Mouse (Mus musculus) frontal cortex, adult (tissue): ENCODE measurements around the gene Shoc2.
"Not testable (repeated sequence)": the region's sequence is repeated elsewhere in the genome, so short reads cannot be mapped to it uniquely, and the experiment has no call there.

Source experiments
- ATAC-seq: cut with Nextera tagmentation; 2 replicates; pipeline ENCODE4 v1.9.2; 2017; ENCODE audit warnings: mild to moderate bottlenecking, moderate library complexity, mixed read lengths; ENCODE audit not compliant: low TSS enrichment

Shoc2 gene

DNA sequence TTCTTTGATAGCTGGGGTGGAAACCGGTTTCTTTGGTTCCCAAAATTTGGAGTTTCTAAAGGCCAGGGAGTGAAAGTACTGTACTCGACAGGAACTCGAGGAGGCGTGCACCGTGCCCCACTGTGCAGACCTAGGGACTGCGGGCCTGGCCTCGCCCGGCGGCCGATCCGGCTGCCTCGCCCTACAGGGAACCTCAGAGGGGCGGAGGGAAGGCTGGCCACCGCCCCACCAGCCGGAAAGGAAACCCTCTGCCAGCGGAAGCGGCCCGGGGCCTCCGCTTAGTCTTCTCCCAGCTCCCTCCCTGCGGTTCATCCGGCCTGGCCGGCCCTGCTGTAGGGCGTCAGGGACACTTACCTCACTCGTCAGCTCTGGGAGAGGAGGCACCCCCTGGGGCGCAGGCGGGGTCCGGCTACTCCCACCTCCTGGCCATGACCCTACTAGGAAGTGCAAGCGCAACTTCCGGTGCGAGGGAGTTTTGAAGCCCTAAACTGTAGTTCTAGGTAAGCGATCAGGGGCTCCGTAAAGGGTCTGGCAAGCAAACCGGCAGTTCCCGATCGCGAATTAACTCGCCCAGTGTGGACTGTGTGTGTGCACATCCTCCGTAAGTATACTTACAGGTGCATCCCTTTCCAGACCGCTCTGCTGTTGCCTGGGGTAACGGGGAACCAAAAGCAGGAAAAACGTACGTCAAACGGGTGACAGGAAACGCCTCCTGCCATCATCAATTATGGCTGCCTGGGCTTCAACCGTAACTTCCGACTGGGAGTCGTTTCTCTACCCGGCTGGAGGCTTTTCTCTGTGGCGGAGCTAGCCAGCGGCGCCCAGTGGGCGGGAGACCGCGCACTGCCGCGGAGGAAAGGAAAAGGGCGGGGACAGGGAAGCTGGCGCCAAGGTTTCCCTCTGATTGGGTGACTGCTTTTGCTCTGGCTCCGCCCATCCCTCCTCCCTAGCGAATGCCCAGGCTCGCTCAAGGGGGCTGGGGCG lies at the start of gene Shoc2, which contains the start of gene Bbip1:
TSS of gene Shoc2 (plus strand) at position 505 of the 984 bp plus-strand sequence.
TSS of gene Bbip1 (minus strand) at position 826 of the 984 bp plus-strand sequence.
- peak; percentile 91 for ATAC-seq

DNA sequence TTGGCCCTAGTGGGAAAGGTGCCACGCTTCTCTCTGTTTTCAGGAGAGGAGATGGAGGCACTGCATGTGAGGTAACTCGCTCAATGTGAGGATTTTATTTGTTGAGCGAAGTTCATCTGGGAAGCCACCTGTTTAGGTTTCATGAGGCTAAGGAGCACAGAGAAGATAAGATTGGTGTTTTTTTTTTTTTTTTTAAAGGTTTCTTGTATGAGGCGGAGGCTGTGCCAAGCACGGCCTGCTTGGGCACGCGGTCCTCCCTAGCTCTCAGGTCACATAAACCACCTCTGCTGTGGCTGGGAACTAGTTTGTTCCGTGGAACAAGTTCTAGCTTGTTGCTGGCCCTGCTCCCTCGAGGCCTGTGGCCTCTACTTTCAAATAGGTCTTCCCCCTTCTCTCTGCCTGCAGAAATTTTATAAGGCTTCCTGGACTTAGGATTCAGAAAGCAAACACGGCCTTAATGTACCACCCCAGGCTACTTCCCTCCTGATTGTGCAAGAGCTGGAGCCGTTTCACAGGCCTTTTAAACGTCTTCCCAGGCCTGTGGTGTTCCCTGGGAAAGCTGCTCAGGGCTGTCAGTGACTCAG lies 49.5 kb upstream of the Shoc2 start:
- ATAC-seq, result no peak

DNA sequence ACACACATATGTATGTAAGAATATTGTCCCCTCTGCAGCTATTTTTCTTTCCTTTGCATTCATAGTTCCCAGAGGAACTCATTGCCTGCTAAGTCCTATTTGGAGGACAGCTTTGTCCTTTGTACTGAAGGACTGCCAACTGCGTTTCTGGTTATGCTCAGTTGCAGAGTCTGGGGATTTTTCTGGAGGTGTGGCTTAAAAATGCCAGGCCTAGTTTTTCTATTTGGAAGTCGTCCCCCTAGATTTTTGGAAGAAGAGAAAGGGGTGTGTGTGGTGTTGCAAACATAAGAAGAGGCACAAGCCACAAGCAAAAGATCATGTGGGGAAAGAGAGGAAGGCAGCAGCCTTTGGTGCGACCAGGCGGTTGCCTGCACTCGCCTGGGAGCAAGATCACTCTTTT lies 46.1 kb upstream of the Shoc2 start:
- peak; percentile 29; the same call in 1 of the 2 replicates for ATAC-seq

GRCm38 (mm10) chr19:53898498-53898897 lies 45.6 kb upstream of the Shoc2 start:
- no peak for ATAC-seq

- peak; percentile 3; the same call in 1 of the 2 replicates for ATAC-seq
Measured at GRCm38 (mm10) chr19:53898970-53899900, 44.9 kb upstream of the Shoc2 start.

- ATAC-seq, result no peak
Measured at GRCm38 (mm10) chr19:53899941-53900610, 44.0 kb upstream of the Shoc2 start.

DNA sequence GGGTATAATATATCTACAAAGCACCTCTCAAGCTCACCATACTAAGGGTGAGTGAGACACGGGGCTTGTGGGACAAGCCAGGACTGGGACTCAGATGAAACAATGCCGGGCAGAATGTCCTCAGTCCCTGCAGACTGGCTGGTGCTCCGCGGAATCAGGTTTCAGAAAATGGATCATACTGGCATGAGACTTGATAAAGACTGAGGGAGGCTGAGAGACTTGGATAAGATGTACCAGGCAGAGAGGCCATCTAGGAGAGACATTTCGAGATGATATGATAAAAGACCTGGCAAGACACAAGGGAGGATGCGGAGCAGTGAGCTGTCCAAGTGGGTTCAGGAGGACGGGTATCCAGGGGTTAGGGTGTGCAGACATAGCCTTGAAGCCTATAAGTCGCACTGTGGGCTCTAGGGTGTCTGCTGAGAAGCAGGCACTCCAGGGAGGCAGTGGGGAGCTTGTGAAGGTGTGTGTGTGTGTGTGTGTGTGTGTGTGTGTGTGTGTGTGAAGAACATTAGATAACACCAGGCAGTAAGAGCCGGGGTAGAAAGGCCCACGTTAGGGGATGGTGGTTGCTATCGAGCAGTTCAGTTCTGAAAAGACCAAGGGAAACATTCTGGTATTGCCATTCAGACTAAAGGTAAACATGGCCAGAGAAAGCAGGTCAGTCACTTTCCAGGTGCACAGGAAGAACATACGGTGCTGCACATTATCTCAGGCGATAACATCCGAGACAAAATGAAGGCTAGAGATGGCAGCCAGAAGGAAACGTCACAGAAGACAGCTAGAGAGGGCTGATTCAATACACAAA lies 42.0 kb upstream of the Shoc2 start:
- ATAC-seq, result no peak; the same call in 1 of the 2 replicates

- ATAC-seq, result peak; percentile 90
Measured at GRCm38 (mm10) chr19:53902739-53903487, 41.2 kb upstream of the Shoc2 start.

GRCm38 (mm10) chr19:53903507-53904321 lies 40.4 kb upstream of the Shoc2 start:
- ATAC-seq, result peak; percentile 38

DNA sequence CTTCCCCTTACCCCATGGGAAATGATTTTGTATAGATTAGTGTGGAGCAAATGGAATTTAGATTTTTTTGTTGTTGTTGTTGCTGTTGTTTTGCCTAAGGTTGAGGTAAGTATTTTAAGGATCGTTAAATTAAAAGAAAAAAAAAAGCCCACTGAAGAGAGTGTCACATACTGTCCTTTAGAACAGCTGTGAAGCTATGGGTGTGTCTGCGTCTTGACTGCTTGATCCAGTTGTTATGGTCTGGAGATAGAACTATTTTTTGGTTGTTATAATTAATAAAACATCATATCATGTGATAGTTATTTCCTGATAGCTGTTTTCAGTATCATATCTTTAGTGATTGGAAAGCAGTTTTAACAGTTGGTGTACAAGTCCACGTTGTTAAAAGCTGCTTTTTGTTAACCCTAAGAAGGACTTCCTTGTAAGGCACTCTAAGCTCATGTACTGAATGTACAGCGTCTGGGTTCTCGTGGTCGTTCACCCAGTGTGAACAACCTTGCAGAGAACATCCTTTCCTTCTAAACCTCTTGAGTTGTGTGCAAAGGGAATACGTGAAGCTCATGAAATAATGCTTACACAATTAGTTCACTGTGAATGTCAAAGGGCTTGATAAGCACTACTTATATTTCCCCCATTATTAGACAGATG lies 39.1 kb upstream of the Shoc2 start:
- ATAC-seq, result no peak

DNA sequence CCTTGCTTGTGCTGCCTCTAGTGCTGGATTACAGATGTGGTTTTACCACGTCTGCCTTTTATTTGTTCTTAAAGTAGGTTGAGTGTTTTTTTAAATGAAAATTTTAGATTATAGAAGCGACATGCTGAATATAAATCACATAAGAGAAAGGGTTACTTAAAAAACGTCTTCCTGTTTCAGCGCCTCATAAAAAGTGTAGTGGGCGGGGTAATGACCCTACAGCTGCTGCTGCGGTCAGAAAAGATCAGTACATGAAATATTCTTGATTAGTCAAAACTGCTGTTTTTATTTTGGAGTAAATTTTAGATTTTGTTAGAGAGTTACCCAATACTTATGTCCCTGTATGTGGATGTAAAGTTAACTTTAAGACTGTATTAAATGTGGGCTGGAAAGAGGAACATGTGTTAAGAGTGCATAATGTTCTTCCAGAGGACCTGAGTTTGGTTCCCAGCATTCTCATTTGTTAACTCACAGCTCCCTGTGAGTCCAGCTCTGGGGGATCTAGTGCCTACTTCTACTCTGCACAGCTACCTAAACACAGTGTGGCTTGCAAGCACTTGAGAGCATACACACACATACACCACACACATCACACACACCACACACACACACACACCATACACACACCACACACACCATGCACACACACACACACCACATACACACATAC lies 37.9 kb upstream of the Shoc2 start:
- no peak for ATAC-seq

GRCm38 (mm10) chr19:53906703-53907070 lies 37.4 kb upstream of the Shoc2 start:
- ATAC-seq, result not testable (repeated sequence)

DNA sequence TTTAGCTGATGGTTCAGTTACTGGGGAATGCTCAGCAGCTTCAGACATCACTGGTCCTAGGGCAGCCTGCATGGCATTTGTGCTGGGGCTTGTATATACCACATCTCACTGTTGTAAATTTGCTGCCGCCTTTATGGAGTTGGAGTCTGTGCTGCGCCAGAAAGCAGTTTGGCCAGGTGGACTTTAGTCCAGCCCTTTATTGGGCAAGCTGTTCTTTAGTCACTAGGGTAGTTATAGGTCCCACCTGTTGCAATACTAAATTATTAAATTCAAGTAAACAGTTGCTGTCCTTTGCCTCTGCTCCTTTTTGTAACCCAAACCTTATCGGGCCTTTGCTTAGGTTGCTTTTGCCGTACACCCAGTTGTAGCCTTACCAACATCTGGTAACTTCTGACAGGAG lies 29.2 kb upstream of the Shoc2 start:
- no peak for ATAC-seq

DNA sequence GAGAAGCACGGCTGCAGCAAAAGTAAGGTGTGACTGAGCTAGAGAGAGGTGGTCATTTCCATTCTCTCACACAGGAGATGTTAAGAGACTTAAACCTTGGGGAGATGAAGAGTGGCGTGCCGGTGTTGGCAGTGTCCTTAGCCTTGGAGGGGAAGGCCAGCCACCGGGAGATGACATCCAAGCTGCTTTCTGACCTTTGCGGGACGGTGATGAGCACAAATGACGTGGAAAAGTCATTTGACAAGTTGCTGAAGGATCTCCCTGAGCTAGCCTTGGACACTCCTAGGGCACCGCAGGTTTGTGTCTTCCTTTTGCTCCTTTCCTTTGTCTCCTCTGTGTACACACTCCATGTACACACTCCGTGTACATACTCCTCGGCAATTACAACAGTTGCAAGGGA lies 24.6 kb upstream of the Shoc2 start:
- no peak for ATAC-seq

DNA sequence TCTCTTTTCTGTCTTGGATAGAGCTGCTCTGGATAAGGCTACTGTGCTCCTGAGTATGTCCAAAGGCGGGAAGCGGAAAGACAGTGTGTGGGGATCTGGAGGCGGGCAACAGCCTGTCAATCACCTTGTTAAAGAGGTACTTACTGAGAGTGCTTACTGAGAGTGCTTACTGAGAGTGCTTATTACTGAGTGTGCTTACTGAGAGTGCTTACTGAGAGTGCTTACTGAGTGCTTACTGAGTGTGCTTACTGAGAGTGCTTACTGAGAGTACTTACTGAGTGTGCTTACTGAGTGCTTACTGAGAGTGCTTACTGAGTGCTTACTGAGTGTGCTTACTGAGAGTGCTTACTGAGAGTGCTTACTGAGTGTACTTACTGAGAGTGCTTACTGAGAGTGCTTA lies 22.1 kb upstream of the Shoc2 start:
- ATAC-seq, result not testable (repeated sequence)

DNA sequence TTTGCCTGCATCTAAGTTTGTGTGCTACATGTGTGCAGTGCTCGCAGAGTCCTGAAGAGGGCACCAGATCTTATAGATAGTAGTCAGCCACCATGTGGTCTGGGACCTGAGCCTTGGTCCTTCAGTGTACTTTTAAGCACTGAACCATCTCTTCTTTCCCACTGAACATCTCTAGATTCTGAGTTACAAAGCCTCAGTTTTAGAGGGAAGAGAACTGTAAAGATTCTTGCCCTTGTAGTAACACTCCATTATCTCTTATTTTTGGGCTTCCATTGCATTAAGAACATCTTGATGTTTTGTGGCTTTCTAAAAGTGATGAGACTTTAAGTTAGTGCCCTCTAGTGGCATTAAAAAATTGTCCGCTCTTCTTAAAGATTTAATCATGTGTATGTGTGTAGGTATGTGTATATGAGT lies 18.8 kb upstream of the Shoc2 start:
- peak; percentile 6; the same call in 1 of the 2 replicates for ATAC-seq

DNA sequence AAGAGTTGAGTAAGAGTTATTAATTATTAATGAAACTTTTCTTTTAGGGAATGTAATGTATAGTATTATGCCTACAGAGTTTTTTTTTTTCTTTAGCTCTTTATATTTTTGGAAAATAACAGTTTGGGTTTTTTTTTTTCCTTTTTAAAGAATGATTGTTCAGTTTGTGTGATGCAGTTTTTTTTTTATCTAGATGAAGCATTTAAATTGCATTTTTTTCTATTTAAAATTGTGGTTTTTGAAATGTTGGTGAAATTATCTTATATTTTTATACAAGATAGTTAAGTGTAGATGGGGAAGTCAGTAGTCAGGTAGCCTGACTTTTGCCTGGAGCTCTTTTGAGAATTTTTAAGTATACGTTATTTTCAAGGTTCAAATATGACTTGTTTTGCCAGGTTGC lies 17.4 kb upstream of the Shoc2 start:
- no peak for ATAC-seq

- no peak for ATAC-seq
Measured at GRCm38 (mm10) chr19:53929218-53929617, 14.9 kb upstream of the Shoc2 start.
